Mouse (Mus musculus) midbrain, embryonic 16.5 days (tissue): ENCODE measurements around the gene Ppp6r3. TPM values are rescaled to one million over a fixed set of nuclear protein-coding genes. Genes with fewer than 3 reads are reported as not detected.

Experiments
- ATAC-seq: fragments of 200-750 bp; cut with Nextera tagmentation; 2 replicates; pipeline ENCODE4 v1.8.0; 2017; ENCODE audit warnings: moderate TSS enrichment
- H3K27ac ChIP-seq: fragments of 300-500 bp; sonication (generic); 2 replicates; pipeline ENCODE4 v1.5.1; 2014; ENCODE audit warnings: mild to moderate bottlenecking, low read length, mixed read lengths
- H3K27me3 ChIP-seq: fragments of 300-500 bp; sonication (generic); 2 replicates; pipeline ENCODE4 v1.6.1; 2014; ENCODE audit warnings: low read depth, low read length, mixed read lengths; ENCODE audit not compliant: control insufficient read depth, insufficient read depth
- H3K36me3 ChIP-seq: fragments of 300-500 bp; sonication (generic); 2 replicates; pipeline ENCODE4 v1.6.1; 2014; ENCODE audit warnings: mild to moderate bottlenecking, low read length, moderate library complexity, mixed read lengths; ENCODE audit not compliant: control insufficient read depth, insufficient read depth
- H3K4me1 ChIP-seq: fragments of 300-500 bp; sonication (generic); 2 replicates; pipeline ENCODE4 v1.6.1; 2014; ENCODE audit warnings: mild to moderate bottlenecking, low read length, mixed read lengths; ENCODE audit not compliant: control insufficient read depth, insufficient read depth
- H3K4me2 ChIP-seq: fragments of 300-500 bp; sonication (generic); 2 replicates; pipeline ENCODE4 v1.6.1; 2014; ENCODE audit warnings: mild to moderate bottlenecking, low read length, mixed read lengths
- H3K4me3 ChIP-seq: fragments of 300-500 bp; sonication (generic); 2 replicates; pipeline ENCODE4 v1.5.1; 2014; ENCODE audit warnings: low read depth, mild to moderate bottlenecking, low read length, moderate library complexity, mixed read lengths
- H3K9ac ChIP-seq: fragments of 300-500 bp; sonication (generic); 2 replicates; pipeline ENCODE4 v1.6.1; 2014; ENCODE audit warnings: low read depth, low read length, mixed read lengths
- H3K9me3 ChIP-seq: fragments of 300-500 bp; sonication (generic); replicated peaks from 2 replicates; pipeline ENCODE4 v1.6.1; 2014; ENCODE audit warnings: mild to moderate bottlenecking, low read length, mixed read lengths; ENCODE audit not compliant: control insufficient read depth, poor library complexity, severe bottlenecking
- WGBS: fragments of 180-500 bp; shearing (Covaris S2); extraction: QIAGEN DNeasy Blood & Tissue Kit; methylation state at CpG from one replicate; pipeline ENCODE4 v1.1.7; 2014; 5-methylcytosine and 5-hydroxymethylcytosine counted together
- polyA plus RNA-seq: library from polyadenylated mRNA; unstranded; fragments of >200 nt; fragmentation: Nextera tagmentation; extraction: Ambion mirVana; gene quantifications from 2 replicates; pipeline ENCODE4 v1.2.1, GENCODE M21; 2015

Ppp6r3 gene
- 56.9 and 60.2 TPM in 2 replicates for polyA plus RNA-seq

DNA sequence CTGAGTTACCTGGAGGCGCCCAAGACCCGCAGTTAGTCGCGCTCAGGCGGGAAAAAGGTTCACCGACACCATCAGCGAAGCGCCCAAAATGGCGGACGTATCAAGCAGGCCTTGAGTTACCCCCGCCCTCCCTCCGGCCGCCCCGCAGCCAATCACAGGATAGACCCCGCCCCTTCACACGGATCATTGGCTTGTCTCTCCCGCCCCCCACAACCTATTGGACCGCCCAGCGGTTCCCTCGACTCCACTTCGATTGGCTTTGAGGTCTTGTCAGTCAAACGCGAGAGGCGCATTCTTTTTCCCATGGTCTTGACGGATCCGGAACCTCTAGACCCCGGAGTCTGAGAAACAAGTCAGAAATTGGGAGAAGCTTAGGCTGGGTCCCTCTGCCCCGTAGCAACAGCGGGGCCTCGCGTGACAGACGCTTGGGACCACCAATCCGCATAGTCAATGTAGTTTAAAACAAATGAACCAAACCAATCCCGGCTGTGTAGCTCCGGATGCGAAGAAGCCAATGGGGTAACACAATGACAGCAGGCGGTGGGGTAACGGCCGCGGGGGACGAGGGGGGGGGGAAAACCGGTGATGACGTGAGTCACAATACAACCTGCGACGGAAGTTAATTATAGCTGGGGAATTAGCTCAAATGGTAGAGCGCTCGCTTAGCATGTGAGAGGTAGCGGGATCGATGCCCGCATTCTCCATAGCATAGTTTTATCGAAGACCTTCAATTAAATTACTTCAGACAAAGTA, at the start of gene Ppp6r3:
Gene Ppp6r3, minus strand, starts transcription at position 118 of the 753 bp plus-strand sequence.
- peaks cover 21% of the 10 kb centered on the region for H3K4me1 ChIP-seq
- peak within 1 kb of the TSS; percentile 90 for H3K9ac ChIP-seq
- no peaks in the 10 kb centered on the region for H3K9me3 ChIP-seq
- ATAC-seq: peak; percentile 96
- WGBS: under 1% methylated on average over 51 of the region's 51 CpGs
- H3K4me3 ChIP-seq: peak within 1 kb of the TSS; percentile 87
- H3K4me2 ChIP-seq: peak within 1 kb of the TSS; percentile 65
- no peaks in the 10 kb centered on the region for H3K27me3 ChIP-seq
- no peaks in the 10 kb centered on the region for H3K36me3 ChIP-seq
- H3K27ac ChIP-seq: peak within 1 kb of the TSS; percentile 95

DNA sequence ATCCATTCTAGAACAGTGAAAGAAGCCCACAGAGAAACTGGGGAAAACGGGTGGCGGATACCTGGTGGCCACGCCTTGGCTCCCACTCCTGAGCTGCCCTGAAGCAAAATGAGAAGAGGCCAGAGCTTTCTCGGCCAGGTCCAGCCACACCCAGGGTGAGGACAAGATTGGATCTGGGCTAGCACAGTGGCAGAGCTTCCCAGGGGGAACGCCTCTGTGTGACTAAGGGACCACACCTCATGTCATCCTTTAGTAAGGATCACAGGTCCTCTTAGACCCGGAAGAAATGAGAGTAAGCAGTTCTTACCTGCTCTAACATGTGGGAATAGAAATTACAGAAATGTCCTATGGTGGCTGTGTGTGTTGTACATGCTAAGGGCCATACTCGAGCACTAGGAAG, 49.6 kb upstream of the Ppp6r3 start:
- no peaks in the 10 kb centered on the region for H3K27me3 ChIP-seq
- H3K27ac ChIP-seq: no peak overlapping the region
- ATAC-seq: no peak
- H3K9me3 ChIP-seq: no peaks in the 10 kb centered on the region
- H3K36me3 ChIP-seq: 0 out of 2 replicates have a peak, but pooled peaks cover 3% of the 10 kb centered on the region
- H3K4me2 ChIP-seq: no peak overlapping the region
- H3K4me3 ChIP-seq: no peak overlapping the region
- 89% methylated on average over 7 of the region's 7 CpGs for WGBS
- H3K4me1 ChIP-seq: no peaks in the 10 kb centered on the region
- no peak overlapping the region for H3K9ac ChIP-seq

GRCm38 (mm10) chr19:3623824-3624223, 48.3 kb upstream of the Ppp6r3 start:
- Histone ChIP-seq H3K27me3 (no peaks in the 10 kb centered on the region), H3K36me3 (0 out of 2 replicates have a peak, but pooled peaks cover 5% of the 10 kb centered on the region), H3K27ac (no peak overlapping the region), H3K9me3 (no peaks in the 10 kb centered on the region; the same call in 1 of the 2 replicates), H3K4me3 (no peak overlapping the region), H3K4me1 (no peaks in the 10 kb centered on the region), H3K4me2 (no peak overlapping the region), H3K9ac (no peak overlapping the region)
- no peak for ATAC-seq
- 74% methylated on average over 5 of the region's 5 CpGs for WGBS

GRCm38 (mm10) chr19:3623294-3623693, 47.7 kb upstream of the Ppp6r3 start:
- ATAC-seq: no peak
- Histone ChIP-seq H3K27me3 (no peaks in the 10 kb centered on the region), H3K4me2 (no peak overlapping the region), H3K4me1 (no peaks in the 10 kb centered on the region), H3K9me3 (no peaks in the 10 kb centered on the region; the same call in 1 of the 2 replicates), H3K4me3 (no peak overlapping the region), H3K36me3 (0 out of 2 replicates have a peak, but pooled peaks cover 5% of the 10 kb centered on the region), H3K27ac (no peak overlapping the region), H3K9ac (no peak overlapping the region)
- 95% methylated on average over 4 of the region's 4 CpGs for WGBS

DNA sequence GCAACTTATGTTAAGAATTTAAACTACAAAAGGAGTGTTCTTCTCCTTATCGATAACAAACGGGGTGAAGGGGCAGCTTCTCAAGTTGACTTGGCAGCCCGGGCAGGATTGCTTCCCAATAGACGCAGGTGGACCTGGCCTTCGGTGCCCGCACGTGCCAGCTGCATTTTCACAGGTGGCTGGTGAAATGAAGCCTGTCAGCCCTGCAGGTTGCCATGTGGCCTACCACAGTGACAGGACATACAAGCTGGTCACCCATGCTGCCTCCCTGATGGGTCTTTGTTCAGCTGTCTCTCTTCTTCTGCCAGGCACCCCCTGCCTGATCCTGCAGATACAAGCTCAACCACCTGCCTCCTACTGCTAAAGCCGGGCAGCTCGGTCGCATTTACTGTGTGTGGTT, 45.3 kb upstream of the Ppp6r3 start:
- Histone ChIP-seq H3K4me1 (no peaks in the 10 kb centered on the region), H3K4me3 (no peak overlapping the region), H3K9ac (no peak overlapping the region), H3K9me3 (no peaks in the 10 kb centered on the region; the same call in 1 of the 2 replicates), H3K27me3 (no peaks in the 10 kb centered on the region), H3K27ac (no peak overlapping the region), H3K36me3 (0 out of 2 replicates have a peak, but pooled peaks cover 5% of the 10 kb centered on the region), H3K4me2 (no peak overlapping the region)
- ATAC-seq: no peak
- WGBS: 96% methylated on average over 10 of the region's 10 CpGs

DNA sequence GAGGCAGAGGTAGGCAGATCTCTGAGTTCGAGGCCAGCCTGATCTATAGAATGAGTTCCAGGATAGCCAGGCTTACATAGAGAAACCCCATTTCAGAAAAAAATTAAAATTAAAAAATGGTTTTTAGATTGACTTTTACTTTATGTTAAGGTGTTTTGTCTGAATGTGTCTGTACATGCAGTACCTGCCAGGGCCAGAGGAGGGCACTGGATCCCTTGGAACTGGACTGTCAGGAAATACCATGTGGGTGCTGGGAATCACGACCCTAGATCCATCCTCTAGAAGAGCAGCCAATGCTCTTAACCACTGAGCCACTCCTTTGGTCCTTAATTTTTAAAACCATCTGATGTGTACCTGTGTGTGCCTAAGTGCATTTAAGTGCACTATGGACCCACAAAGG, 43.8 kb upstream of the Ppp6r3 start:
- 83% methylated on average over 2 of the region's 2 CpGs for WGBS
- no peaks in the 10 kb centered on the region; the same call in 1 of the 2 replicates for H3K9me3 ChIP-seq
- no peak for ATAC-seq

GRCm38 (mm10) chr19:3613991-3614390, 38.4 kb upstream of the Ppp6r3 start:
- H3K4me3 ChIP-seq: no peak overlapping the region
- H3K27ac ChIP-seq: no peak overlapping the region
- H3K4me1 ChIP-seq: no peaks in the 10 kb centered on the region
- WGBS: 95% methylated on average over 10 of the region's 10 CpGs
- H3K27me3 ChIP-seq: no peaks in the 10 kb centered on the region
- no peak overlapping the region for H3K4me2 ChIP-seq
- no peak for ATAC-seq
- H3K9ac ChIP-seq: no peak overlapping the region
- no peaks in the 10 kb centered on the region for H3K9me3 ChIP-seq
- no peaks in the 10 kb centered on the region for H3K36me3 ChIP-seq

More for the DNA sequence above, 43.8 kb upstream of the Ppp6r3 start:
- H3K27ac ChIP-seq: no peak overlapping the region
- H3K4me1 ChIP-seq: no peaks in the 10 kb centered on the region
- no peak overlapping the region for H3K4me3 ChIP-seq
- H3K9ac ChIP-seq: no peak overlapping the region
- no peak overlapping the region for H3K4me2 ChIP-seq
- H3K27me3 ChIP-seq: no peaks in the 10 kb centered on the region
- 0 out of 2 replicates have a peak, but pooled peaks cover 5% of the 10 kb centered on the region for H3K36me3 ChIP-seq

DNA sequence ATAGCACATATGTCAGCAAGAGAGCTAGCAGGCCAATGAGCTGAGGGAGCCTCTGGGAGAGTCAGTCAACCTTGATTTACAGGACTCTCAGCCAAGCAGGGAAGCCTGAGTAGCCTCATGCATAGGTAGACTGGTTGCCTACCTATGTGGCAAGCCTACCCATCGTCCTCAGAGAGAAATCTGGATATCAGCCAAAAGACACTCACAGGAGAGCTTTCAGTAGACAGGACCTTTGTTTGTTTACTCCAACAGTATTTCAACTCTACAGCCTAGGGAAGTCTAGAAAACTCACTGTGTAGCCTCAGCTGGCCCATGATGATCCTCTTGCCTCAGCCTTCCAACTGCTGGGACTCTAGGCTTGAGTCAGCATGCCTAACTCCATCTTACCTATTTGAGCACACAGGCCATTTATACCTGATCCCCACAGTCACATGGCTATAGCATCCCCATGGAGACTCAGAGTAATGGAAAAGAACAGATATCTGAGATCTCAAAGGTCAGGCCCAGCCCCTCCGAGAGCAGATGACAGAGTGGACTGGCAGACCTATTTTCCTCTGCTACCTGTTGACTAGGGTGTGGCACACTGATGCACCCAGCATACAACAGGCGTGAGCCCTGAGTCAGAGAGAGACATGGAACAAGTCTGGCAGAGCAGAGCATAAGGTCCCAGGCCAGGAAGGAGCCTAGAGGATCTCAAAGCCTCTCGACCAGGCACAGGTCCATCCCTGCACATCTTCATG, 37.2 kb upstream of the Ppp6r3 start:
- Histone ChIP-seq H3K9ac (no peak overlapping the region), H3K4me3 (no peak overlapping the region)
- no peak for ATAC-seq

DNA sequence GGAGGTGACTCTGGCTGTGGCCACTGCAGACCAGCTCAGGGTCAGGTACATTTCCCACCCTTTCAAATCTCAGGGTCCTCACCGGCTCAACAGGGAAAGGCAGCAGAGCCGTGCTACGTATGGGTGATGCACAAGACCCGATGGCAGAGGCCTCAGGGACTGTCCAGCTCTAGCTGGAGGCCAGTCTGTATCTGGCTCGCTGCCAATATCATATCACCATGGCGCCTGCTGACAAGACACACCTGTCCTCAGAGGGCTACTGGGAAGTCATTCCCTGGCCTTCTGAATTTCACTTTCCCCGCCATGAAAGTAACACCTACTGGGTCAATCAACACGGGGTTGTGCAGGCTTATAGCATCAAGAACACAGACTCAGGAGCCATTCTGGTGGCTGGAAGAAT, 36.2 kb upstream of the Ppp6r3 start:
- Histone ChIP-seq H3K36me3 (no peaks in the 10 kb centered on the region), H3K9ac (no peak overlapping the region), H3K27me3 (no peaks in the 10 kb centered on the region), H3K4me2 (no peak overlapping the region), H3K27ac (no peak overlapping the region), H3K4me1 (no peaks in the 10 kb centered on the region), H3K9me3 (no peaks in the 10 kb centered on the region), H3K4me3 (no peak overlapping the region)
- 93% methylated on average over 8 of the region's 8 CpGs for WGBS
- ATAC-seq: no peak

More for the DNA sequence above, 37.2 kb upstream of the Ppp6r3 start:
- Histone ChIP-seq H3K27me3 (no peaks in the 10 kb centered on the region), H3K36me3 (no peaks in the 10 kb centered on the region), H3K27ac (no peak overlapping the region), H3K9me3 (no peaks in the 10 kb centered on the region), H3K4me1 (no peaks in the 10 kb centered on the region), H3K4me2 (no peak overlapping the region)
- 96% methylated on average over 4 of the region's 4 CpGs for WGBS
